Mouse (Mus musculus) layer of hippocampus, adult 9-10 months (tissue): Measurements from ENCODE around the gene Cdkal1.

ENCODE experiments used
- DNase-seq: peaks from one replicate; pipeline ENCODE4 v3.0.0; 2022; ENCODE audit warnings: low spot score

Cdkal1 gene

GRCm38 (mm10) chr13:29179861-29180260 is 675.6 kb downstream of the Cdkal1 start:
- no peak for DNase-seq

GRCm38 (mm10) chr13:29179260-29179659 is 676.2 kb downstream of the Cdkal1 start:
- no peak for DNase-seq

- no peak for DNase-seq
Measured at GRCm38 (mm10) chr13:29177889-29178486, 677.5 kb downstream of the Cdkal1 start.

- no peak for DNase-seq
Measured at GRCm38 (mm10) chr13:29169356-29169755, 686.1 kb downstream of the Cdkal1 start.

GRCm38 (mm10) chr13:29164845-29165524 is 690.5 kb downstream of the Cdkal1 start:
- no peak for DNase-seq

GRCm38 (mm10) chr13:29162867-29163514 is 692.5 kb downstream of the Cdkal1 start:
- no peak for DNase-seq

- no peak for DNase-seq
Measured at GRCm38 (mm10) chr13:29162444-29162843, 693.0 kb downstream of the Cdkal1 start.

- no peak for DNase-seq
Measured at GRCm38 (mm10) chr13:29161436-29161835, 694.0 kb downstream of the Cdkal1 start.

GRCm38 (mm10) chr13:29156703-29157102 is 698.8 kb downstream of the Cdkal1 start:
- DNase-seq, result no peak

GRCm38 (mm10) chr13:29155297-29155696 is 700.2 kb downstream of the Cdkal1 start:
- DNase-seq, result no peak

GRCm38 (mm10) chr13:29150120-29150519 is 705.4 kb downstream of the Cdkal1 start:
- no peak for DNase-seq

- no peak for DNase-seq
Measured at GRCm38 (mm10) chr13:29149404-29149803, 706.1 kb downstream of the Cdkal1 start.

- no peak for DNase-seq
Measured at GRCm38 (mm10) chr13:29148616-29149015, 706.9 kb downstream of the Cdkal1 start.
